Mouse (Mus musculus) brain, adult 10 weeks (tissue): ENCODE results near the gene Gbp2b. TPM values are rescaled to one million over a fixed set of nuclear protein-coding genes. Genes with fewer than 3 reads are reported as not detected.

Experiments used
- polyA plus RNA-seq: library from polyadenylated mRNA; stranded (reverse); fragments of 350-450 nt; fragmentation: Illumina TruSeq; extraction: RNeasy Lipid Tissue Mini Kit (QIAGEN cat#74804); gene quantifications from one replicate; pipeline ENCODE4 v1.2.3, GENCODE M21; 2015; ENCODE audit warnings: low read depth, low replicate concordance

Gbp2b gene
- polyA plus RNA-seq, result not detected

GRCm38 (mm10) chr3:142594547-142594946 is at the start of gene Gbp2b:
Gene Gbp2b (plus strand): TSS chr3:142594847.

GRCm38 (mm10) chr3:142559632-142560228 is 34.9 kb upstream of the Gbp2b start, which contains the start of gene Gbp3:
Gene Gbp3 (plus strand): TSS chr3:142560026.

GRCm38 (mm10) chr3:142620111-142620955 is 25.7 kb downstream of the Gbp2b start, which contains the start of gene Gbp2:
Gene Gbp2 (plus strand): TSS chr3:142620602.

Other genes starting within 250 kb of the Gbp2b start
- 21.0 TPM for gene Pdlim5, start 199.2 kb upstream of the Gbp2b start, polyA plus RNA-seq
- 2.1 TPM for gene Gbp5, start 100.9 kb upstream of the Gbp2b start, polyA plus RNA-seq
- gene Gbp7, start 64.5 kb upstream of the Gbp2b start, polyA plus RNA-seq, result 3.0 TPM
- 7.2 TPM for gene Gbp3, start 34.8 kb upstream of the Gbp2b start, polyA plus RNA-seq
- 4.2 TPM for gene Gbp2, start 25.8 kb downstream of the Gbp2b start, polyA plus RNA-seq
- 7.5 TPM for gene Kyat3, start 106.2 kb downstream of the Gbp2b start, polyA plus RNA-seq
- 59.5 TPM for gene Gtf2b, start 170.2 kb downstream of the Gbp2b start, polyA plus RNA-seq